Mouse (Mus musculus): Measurements from ENCODE around the gene Bmp2k. TPM values are rescaled to one million over a fixed set of nuclear protein-coding genes. Genes with fewer than 3 reads are reported as not detected.

The Bmp2k gene
- polyA plus RNA-seq, 1 experiment = 24.3 TPM

GRCm38 (mm10) chr5:96988880-96989279 lies 8.6 kb upstream of the Bmp2k start:
- TF ChIP-seq GATA1 (IDR thresholded peaks at IDR 0.05; ENCODE audit: low read length) = peak; percentile 92

GRCm38 (mm10) chr5:96991156-96991555 lies 6.3 kb upstream of the Bmp2k start:
- no peak for TF ChIP-seq GATA1 (IDR thresholded peaks at IDR 0.05; ENCODE audit: low read length)

DNA sequence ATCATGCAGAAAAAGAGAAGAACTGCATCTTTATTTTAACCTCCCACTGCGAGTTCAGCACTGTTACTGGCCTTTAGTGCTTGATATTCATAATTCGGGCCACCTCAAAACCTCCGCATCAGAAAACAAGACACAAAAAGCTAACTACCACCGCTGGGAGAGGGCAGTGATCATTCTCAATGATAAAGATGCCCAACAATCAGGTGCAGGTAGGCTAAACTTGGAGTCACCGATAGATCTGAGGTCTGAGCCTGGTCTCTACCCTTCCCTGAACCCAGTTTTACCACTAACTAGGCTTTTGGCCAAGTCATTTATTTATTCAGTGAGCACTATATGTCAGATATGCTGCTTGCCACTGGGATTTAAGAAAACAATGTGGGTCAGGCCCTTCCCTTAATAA lies 4.8 kb upstream of the Bmp2k start:
- TF ChIP-seq GATA1 (IDR thresholded peaks at IDR 0.05; ENCODE audit: low read length) = no peak

DNA sequence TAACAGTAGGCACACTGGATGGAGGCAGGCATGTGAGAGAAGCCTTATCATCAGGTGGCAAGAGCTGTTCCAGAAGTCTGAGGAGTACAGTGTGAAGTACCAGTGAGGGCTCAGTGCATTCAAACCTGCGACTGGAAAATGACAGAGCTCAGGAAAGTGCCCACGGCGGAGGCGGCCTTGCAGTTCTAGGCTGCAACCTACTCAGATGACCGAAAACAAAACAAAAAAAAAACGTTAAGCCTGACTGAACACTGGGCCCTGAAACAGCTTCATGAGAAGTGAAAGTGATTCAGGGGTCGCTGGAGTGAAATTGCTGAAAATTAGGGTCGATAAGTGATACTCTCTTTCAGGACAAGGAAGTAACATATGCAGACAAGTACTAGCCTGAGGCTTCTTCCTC lies 4.4 kb upstream of the Bmp2k start:
- TF ChIP-seq GATA1 (IDR thresholded peaks at IDR 0.05; ENCODE audit: low read length) = no peak

DNA sequence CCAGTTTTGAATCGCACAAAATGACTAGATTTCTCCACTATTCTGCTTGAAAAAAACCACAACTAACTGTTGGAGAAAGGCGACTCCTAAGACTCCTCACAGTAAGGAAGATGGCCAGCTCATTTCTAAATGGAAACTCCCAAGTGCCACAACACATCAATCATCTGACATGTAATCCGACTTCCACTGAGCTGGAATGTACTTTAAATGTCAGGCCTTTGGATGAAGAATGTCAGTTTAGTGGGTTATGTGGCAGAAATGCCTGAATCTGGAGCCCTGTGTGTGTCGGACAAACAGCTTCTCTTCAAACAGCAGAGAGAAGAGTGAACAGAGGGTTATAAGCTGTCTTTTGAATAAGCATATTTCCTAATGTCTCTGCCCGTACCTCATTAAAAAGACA lies 1.7 kb upstream of the Bmp2k start:
- no peak for TF ChIP-seq GATA1 (IDR thresholded peaks at IDR 0.05; ENCODE audit: low read length)

DNA sequence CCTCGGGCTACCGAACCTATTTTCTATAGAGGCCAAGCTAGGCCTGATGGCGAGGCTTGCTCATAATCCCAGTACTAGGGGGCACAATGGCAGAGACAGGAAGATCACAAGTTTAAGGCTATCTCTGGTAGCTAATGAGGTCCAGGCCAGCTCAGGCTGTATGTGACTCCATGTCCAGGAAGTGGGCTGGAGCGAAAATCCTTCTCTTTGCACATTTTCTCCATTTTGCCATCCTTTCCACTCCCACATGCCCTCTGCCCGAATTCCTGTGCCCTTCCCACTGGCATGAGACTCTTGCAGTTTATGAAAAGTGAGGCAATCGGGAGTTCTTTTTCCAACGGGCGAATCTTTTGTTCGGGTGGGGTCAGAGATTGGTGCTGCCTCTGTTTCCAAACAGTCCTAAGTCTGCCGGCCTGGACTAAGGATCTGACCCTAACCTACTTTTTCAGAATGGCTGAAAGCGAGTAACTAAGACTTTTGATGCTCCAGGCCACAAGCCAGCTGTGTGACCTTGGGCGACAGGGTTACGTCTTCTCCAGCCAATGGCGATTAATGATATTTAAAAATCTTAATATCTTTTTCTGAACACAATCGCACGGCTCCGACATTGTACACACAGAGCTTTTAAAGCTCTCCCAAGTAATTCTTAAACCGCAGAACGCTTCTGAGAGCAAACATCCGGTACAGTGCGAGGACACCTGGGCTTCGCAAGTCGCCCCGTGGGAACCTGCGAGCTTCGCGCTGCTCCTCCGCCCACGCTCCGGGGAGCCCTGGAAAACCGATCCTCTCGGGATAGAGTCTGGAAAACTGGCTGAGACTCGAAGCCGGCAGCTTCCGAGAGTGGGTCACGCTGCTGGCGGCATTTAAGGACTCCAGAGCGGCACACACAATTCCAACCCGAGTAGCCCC lies 834 bp upstream of the Bmp2k start:
- no peak for TF ChIP-seq GATA1 (IDR thresholded peaks at IDR 0.05; ENCODE audit: low read length)

DNA sequence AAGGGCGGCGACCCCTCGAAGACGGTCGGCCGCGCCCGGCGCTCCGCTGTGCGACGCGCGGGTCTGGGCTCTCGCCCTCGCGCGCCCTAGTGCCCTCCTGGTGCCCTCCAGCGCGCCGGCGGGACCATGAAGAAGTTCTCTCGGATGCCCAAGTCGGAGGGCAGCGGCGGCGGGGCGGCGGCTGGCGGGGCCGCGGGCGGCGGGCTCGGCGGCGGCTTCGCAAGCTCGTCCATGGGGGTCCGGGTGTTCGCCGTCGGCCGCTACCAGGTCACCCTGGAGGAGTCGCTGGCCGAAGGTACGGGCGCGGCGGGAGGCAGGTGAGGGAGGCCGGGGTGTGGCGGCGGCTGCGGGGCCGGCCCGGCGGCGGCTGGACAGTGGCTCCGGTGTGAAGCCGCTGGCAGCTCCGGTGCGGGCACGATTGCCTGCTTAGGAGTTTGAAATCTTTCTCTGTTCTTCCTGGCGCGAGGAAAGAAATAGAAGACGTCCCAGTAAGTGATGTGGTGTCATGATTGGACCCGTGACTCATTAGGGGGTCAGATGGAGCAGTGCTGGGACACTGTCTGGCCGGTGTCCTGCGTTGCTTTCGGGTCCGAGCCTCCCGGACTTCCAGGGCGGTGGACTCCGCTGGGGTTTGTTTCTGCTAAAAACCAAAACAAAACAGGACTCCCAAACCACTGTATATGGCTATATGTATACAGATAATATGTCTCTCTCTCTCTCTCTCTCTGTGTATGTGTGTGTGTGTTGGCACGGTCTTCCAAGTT lies 495 bp downstream of the Bmp2k start:
- TF ChIP-seq GATA1 (IDR thresholded peaks at IDR 0.05; ENCODE audit: low read length) = no peak

- TF ChIP-seq GATA1 (IDR thresholded peaks at IDR 0.05; ENCODE audit: low read length) = no peak
These were observed 1.0 kb downstream of the Bmp2k start for GRCm38 (mm10) chr5:96998566-96998907.

DNA sequence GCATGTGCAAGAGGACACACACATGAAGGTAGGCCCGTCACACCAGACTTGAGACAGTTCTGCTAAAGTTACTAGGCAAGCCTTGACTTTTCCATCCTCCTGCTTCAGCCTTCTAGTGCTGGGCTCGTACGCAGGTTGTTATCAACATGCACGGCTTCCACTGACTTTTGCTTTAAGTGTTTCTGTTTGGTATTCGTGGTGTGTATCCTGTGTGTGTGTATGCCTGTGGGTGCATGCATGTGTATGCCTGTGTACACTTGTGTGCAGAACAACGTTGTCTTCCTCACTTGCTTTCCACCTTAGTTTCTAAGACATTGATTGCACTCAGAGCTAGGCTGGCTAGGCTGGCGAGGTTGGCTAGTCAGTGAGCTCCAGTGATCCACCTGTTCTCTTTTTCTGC lies 2.1 kb downstream of the Bmp2k start:
- no peak for TF ChIP-seq GATA1 (IDR thresholded peaks at IDR 0.05; ENCODE audit: low read length)

DNA sequence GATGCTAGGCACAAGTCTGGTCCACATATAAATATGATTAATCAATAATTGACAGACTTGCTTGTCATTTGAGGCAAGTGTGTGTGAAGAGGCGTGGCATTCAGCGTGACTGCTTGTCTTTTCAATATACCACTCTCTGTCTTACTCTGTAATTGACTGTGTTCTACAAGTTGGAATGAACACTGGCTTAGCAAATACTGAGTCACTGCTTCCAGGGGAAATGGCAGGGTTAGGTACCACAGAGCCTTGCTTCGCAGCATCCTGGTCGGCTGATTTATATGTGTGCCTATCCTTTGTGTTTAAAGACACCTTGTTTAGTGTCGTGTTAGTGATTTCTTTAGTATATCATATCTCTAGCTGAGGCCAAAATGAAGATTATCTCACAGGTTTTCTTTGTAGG lies 3.0 kb downstream of the Bmp2k start:
- TF ChIP-seq GATA1 (IDR thresholded peaks at IDR 0.05; ENCODE audit: low read length) = no peak

DNA sequence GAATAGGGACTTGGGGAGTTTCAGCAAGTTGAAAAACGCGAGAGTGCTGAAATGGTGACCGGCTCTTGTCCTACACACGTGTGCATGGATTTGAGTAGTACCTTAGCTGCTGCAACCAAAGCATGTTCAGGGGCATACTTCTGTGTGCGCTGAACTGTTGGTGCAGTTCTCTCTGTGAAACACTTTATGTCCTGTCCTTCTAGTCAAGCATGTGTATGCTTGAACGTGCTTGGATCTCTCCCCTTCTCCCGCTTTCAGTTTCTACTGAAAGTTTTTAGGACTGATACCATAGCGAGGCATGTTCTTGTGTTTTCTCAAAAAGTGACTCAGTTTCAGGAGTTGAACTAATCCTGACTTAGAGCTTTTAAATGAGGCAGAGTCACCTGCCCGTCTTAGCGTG lies 3.7 kb downstream of the Bmp2k start:
- TF ChIP-seq GATA1 (IDR thresholded peaks at IDR 0.05; ENCODE audit: low read length) = no peak

GRCm38 (mm10) chr5:97001571-97001970 lies 4.1 kb downstream of the Bmp2k start:
- no peak for TF ChIP-seq GATA1 (IDR thresholded peaks at IDR 0.05; ENCODE audit: low read length)

DNA sequence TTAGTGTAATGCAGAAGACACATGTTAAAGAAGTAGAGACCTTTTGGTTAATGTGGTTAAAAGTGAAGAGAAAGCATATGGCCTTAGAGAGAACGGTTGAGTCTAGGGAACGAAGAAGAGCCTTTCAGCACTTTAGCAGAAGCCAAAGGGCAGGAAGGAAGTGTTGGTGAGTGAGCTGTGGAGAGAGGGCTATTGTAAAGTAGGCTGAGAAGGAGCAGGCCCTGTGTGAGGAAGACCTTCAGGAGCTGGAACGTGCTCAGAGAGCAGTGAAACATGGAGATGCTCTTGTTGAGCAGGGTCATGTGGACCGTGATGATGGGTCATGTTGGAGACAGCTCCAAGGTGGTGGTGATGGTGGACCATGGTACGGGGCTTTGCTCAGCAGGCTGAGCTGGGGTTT lies 4.8 kb downstream of the Bmp2k start:
- no peak for TF ChIP-seq GATA1 (IDR thresholded peaks at IDR 0.05; ENCODE audit: low read length)

- no peak for TF ChIP-seq GATA1 (IDR thresholded peaks at IDR 0.05; ENCODE audit: low read length)
These were observed 5.4 kb downstream of the Bmp2k start for GRCm38 (mm10) chr5:97002937-97003336.

- TF ChIP-seq GATA1 (IDR thresholded peaks at IDR 0.05; ENCODE audit: low read length) = no peak
These were observed 6.9 kb downstream of the Bmp2k start for GRCm38 (mm10) chr5:97004178-97005030.

DNA sequence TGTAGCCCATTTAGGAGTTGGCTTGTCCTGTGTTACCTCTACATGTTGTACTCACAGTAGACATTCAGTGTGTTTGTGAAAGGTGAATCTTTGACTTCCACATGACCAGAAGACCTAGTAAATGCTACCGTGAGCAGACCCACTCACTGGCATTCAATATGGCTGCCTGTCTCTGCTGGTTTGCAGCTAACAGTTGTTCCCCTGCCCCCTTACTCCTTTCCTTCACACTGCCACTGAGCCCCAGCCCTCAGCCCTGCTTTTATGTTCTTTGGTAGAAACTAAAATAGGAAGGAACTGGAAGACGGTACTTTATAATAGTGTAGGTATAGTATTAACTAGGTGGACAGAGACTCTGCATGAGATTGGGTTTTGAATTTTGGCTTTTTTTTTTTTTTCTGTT lies 8.4 kb downstream of the Bmp2k start:
- no peak for TF ChIP-seq GATA1 (IDR thresholded peaks at IDR 0.05; ENCODE audit: low read length)

Measured in G1E-ER4 (cell line).